Mouse (Mus musculus) hindbrain, postnatal 0 days (tissue): ENCODE results near the gene Tvp23a. TPM values are rescaled to one million over a fixed set of nuclear protein-coding genes. Genes with fewer than 3 reads are reported as not detected.

Experiments used
- ATAC-seq: fragments of 200-750 bp; cut with Nextera tagmentation; 2 replicates; pipeline ENCODE4 v1.8.0; 2017; ENCODE audit warnings: mild to moderate bottlenecking, moderate TSS enrichment, moderate library complexity
- DNase-seq: peaks from one replicate; pipeline ENCODE4 v3.0.0-alpha.2; 2015; ENCODE audit warnings: low spot score
- H3K27ac ChIP-seq: fragments of 300-500 bp; sonication (generic); 2 replicates; pipeline ENCODE4 v1.5.1; 2014; ENCODE audit warnings: mild to moderate bottlenecking
- H3K27me3 ChIP-seq: fragments of 300-500 bp; sonication (generic); 2 replicates; pipeline ENCODE4 v1.6.1; 2014; ENCODE audit warnings: low read length, mixed read lengths; ENCODE audit not compliant: insufficient read depth
- H3K36me3 ChIP-seq: fragments of 300-500 bp; sonication (generic); 2 replicates; pipeline ENCODE4 v1.6.1; 2014; ENCODE audit warnings: low read length, mixed read lengths; ENCODE audit not compliant: insufficient read depth
- H3K4me1 ChIP-seq: fragments of 300-500 bp; sonication (generic); 2 replicates; pipeline ENCODE4 v1.6.1; 2014; ENCODE audit warnings: antibody characterized with exemption, low read length, mixed read lengths; ENCODE audit not compliant: insufficient read depth
- H3K4me2 ChIP-seq: fragments of 300-500 bp; sonication (generic); 2 replicates; pipeline ENCODE4 v1.6.1; 2014; ENCODE audit warnings: low read depth, mild to moderate bottlenecking, low read length, moderate library complexity, mixed read lengths
- H3K4me3 ChIP-seq: fragments of 300-500 bp; sonication (generic); 2 replicates; pipeline ENCODE4 v1.5.1; 2014; ENCODE audit warnings: low read length
- H3K9ac ChIP-seq: fragments of 300-500 bp; sonication (generic); replicated peaks from 2 replicates; pipeline ENCODE4 v1.6.1; 2014; ENCODE audit warnings: mild to moderate bottlenecking, low read length, moderate library complexity, mixed read lengths
- H3K9me3 ChIP-seq: fragments of 300-500 bp; sonication (generic); 2 replicates; pipeline ENCODE4 v1.6.1; 2016; ENCODE audit warnings: low read length, mixed read lengths
- CTCF ChIP-seq: IDR thresholded peaks from 2 replicates; pipeline ENCODE4 v1.5.1; 2016; ENCODE audit warnings: antibody characterized with exemption, control low read depth, low read depth
- WGBS: fragments of 180-500 bp; shearing (Covaris S2); extraction: QIAGEN DNeasy Blood & Tissue Kit; methylation state at CpG from one replicate; pipeline ENCODE4 v1.1.7; 2014; 5-methylcytosine and 5-hydroxymethylcytosine counted together
- polyA plus RNA-seq: library from polyadenylated mRNA; unstranded; fragments of >200 nt; fragmentation: Nextera tagmentation; extraction: Ambion mirVana; gene quantifications from 2 replicates; pipeline ENCODE4 v1.2.1, GENCODE M21; 2015
- total RNA-seq: library from RNA; depleted of rRNA; stranded (reverse); fragments of >200 nt; gene quantifications from 2 replicates; pipeline ENCODE4 v1.2.3, GENCODE M21; 2014

The Tvp23a gene
- total and polyA plus RNA-seq, 2 experiments from 2014 or later, result 38.5 to 75.5 TPM

- Histone ChIP-seq H3K4me2 (peak within 1 kb of the TSS; percentile 72), H3K9me3 (no peaks in the 10 kb centered on the region; the same call in 1 of the 2 replicates), H3K27ac (peak within 1 kb of the TSS; percentile 81), H3K4me1 (no peaks in the 10 kb centered on the region), H3K36me3 (peaks cover 11% of the 10 kb centered on the region), H3K27me3 (no peaks in the 10 kb centered on the region), H3K4me3 (peak within 1 kb of the TSS; percentile 55), H3K9ac (peak within 1 kb of the TSS; percentile 58)
- 3% methylated on average over 56 of the region's 56 CpGs for WGBS
- ATAC-seq, result peak; percentile 97
- 0 out of 2 replicates have a peak, but pooled peaks have one; percentile 3 for TF ChIP-seq CTCF
- peak; percentile 97 for DNase-seq
These were observed 35.1 kb downstream of the Tvp23a start, which contains the start of gene Nubp1 for GRCm38 (mm10) chr16:10411764-10412746. Gene Nubp1, plus strand, starts transcription at chr16:10411948.

- WGBS, result 22% methylated on average over 7 of the region's 7 CpGs
- H3K9ac ChIP-seq, result no peak overlapping the region
- H3K4me2 ChIP-seq, result no peak overlapping the region
- no peaks in the 10 kb centered on the region for H3K36me3 ChIP-seq
- H3K27ac ChIP-seq, result no peak overlapping the region
- 0 out of 2 replicates have a peak, but pooled peaks cover 10% of the 10 kb centered on the region for H3K4me1 ChIP-seq
- H3K27me3 ChIP-seq, result no peaks in the 10 kb centered on the region
- TF ChIP-seq CTCF, result peak; percentile 98
- DNase-seq (peak; percentile 89), ATAC-seq (0 out of 2 replicates have a peak, but pooled peaks have one; percentile 66)
- H3K4me3 ChIP-seq, result no peak overlapping the region
- H3K9me3 ChIP-seq, result no peaks in the 10 kb centered on the region
These were observed 48.0 kb downstream of the Tvp23a start for GRCm38 (mm10) chr16:10399160-10399559.

DNA sequence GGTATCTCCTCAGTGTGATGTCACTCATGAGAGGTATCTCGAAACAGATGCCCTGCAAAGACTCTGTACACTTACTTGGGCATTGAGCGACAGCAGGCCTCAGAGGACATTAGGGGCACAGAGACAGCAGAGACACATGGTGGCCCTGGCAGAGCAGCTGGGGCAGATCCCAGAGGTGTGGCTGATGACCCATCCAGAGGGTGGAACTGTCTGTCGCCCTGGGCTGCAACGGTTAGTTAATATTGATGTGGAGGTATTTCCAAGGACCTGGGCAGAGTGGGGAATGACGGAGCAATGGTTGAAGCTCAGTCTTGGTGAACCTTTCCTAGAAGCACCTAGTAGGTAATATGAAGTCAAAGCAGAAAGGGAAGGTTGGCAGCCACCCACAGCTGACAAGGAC lies 48.4 kb downstream of the Tvp23a start:
- Histone ChIP-seq H3K9ac (no peak overlapping the region), H3K36me3 (no peaks in the 10 kb centered on the region), H3K27ac (no peak overlapping the region), H3K4me2 (no peak overlapping the region), H3K4me3 (no peak overlapping the region), H3K27me3 (no peaks in the 10 kb centered on the region), H3K4me1 (0 out of 2 replicates have a peak, but pooled peaks cover 10% of the 10 kb centered on the region), H3K9me3 (no peaks in the 10 kb centered on the region)
- ATAC-seq (0 out of 2 replicates have a peak, but pooled peaks have one; percentile 7), DNase-seq (no peak)
- no peak for TF ChIP-seq CTCF
- WGBS, result 70% methylated on average over 5 of the region's 5 CpGs

- Histone ChIP-seq H3K36me3 (no peaks in the 10 kb centered on the region), H3K27me3 (no peaks in the 10 kb centered on the region), H3K9ac (peak within 1 kb of the TSS; percentile 38), H3K4me2 (peak within 1 kb of the TSS; percentile 62), H3K9me3 (no peaks in the 10 kb centered on the region), H3K4me3 (peak within 1 kb of the TSS; percentile 41), H3K4me1 (0 out of 2 replicates have a peak, but pooled peaks cover 10% of the 10 kb centered on the region), H3K27ac (peak within 1 kb of the TSS; percentile 60)
- DNase-seq, result peak; percentile 70
- WGBS, result 6% methylated on average over 37 of the region's 37 CpGs
- peak; percentile 77 for ATAC-seq
- peak; percentile 69 for TF ChIP-seq CTCF
These were observed 52.2 kb downstream of the Tvp23a start, which contains the start of gene Tekt5 for GRCm38 (mm10) chr16:10394699-10395540. Gene Tekt5, minus strand, starts transcription at chr16:10395490.

- H3K27me3 ChIP-seq, result no peaks in the 10 kb centered on the region
- H3K4me2 ChIP-seq, result no peak overlapping the region
- TF ChIP-seq CTCF, result no peak
- WGBS, result 82% methylated on average over 9 of the region's 9 CpGs
- no peak overlapping the region for H3K4me3 ChIP-seq
- no peaks in the 10 kb centered on the region for H3K9me3 ChIP-seq
- no peak for ATAC-seq
- no peaks in the 10 kb centered on the region for H3K36me3 ChIP-seq
- H3K27ac ChIP-seq, result no peak overlapping the region
- no peak overlapping the region for H3K9ac ChIP-seq
- 0 out of 2 replicates have a peak, but pooled peaks cover 10% of the 10 kb centered on the region for H3K4me1 ChIP-seq
- no peak for DNase-seq
These were observed 54.6 kb downstream of the Tvp23a start for GRCm38 (mm10) chr16:10392587-10392986.
